Mouse (Mus musculus) c-Kit-positive CD71-negative TER-119-negative erythroid progenitor cells, embryonic 14.5 days (primary cell): Measurements from ENCODE around the gene Rnf10.

Source experiments
- DNase-seq: peaks from one replicate; pipeline ENCODE4 v3.0.0-alpha.2; 2013; ENCODE audit warnings: low read depth

The Rnf10 gene

GRCm38 (mm10) chr5:115194626-115195221 lies 78.0 kb downstream of the Rnf10 start:
- no peak for DNase-seq

GRCm38 (mm10) chr5:115193669-115194625 lies 78.8 kb downstream of the Rnf10 start, which contains the start of gene Cabp1:
Gene Cabp1, minus strand, starts transcription at chr5:115194381.
- DNase-seq, result peak; percentile 51

DNA sequence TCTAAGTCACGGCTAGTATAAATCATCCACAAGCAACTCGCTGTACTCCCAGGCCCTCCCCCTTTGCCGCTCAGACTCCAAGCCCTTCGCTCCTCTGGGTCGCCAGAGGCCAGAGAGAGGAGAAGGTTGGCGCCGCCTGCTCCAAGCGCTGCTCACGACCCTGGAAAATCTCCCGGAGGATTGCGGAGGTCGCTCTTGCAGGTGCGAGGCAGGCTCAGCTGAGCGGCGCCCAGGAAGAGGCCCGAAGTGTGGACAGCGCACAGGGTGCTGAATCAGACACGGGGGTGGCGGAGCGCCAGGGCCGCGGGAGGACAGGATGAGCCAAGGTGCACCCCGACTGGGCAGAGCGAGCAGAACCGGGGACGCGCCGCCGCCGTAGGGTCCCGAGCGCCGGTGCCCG lies 79.5 kb downstream of the Rnf10 start:
- DNase-seq, result no peak

- DNase-seq, result no peak
Measured at GRCm38 (mm10) chr5:115192828-115193195, 79.9 kb downstream of the Rnf10 start.

DNA sequence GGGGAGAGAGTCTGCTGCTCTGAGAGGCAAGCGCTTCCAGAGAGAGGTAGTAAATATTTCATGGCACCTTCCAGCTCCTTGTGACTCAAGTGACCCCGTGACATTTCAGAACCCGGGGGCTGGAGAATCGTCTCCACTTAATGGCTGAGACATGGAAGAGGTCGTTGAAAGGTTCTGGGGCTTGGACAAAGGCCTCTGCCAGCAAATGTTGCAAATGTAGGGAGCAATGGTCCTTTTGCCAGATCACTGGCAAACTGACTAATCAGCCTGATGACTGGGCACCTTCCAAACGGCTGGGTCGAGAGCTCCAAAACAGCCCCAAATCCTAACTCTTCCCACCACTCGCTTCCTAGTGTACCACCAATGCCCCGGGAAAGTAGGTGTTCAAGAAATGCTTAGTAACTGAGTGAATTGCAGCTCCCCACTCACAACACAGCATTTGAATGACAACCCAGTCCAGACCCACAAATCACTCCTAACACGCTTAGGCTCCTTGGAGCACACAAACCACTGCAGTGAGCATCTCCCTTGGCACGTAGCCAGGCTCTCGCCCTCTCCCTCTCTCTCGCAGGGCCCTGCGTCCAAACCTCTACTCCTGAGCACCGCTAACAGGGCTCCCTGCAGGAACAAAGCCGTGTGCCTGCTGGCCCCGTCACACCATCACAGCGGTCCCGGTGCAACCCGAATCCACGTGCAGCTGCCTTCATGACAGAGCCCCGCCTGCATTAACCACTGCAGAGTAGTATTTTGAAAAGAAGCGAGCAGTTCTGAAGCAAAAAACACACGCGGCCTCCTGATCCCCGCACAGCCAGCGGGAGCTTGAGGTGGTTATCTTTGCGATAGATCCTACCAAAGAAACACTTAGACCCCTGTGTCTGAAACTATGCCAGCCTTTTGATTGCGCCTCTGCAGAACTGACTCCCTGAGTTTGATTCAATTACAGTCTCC lies 80.5 kb downstream of the Rnf10 start:
- no peak for DNase-seq
